Mouse (Mus musculus): ENCODE data around the gene Fyttd1. TPM values are rescaled to one million over a fixed set of nuclear protein-coding genes. Genes with fewer than 3 reads are reported as not detected.

Fyttd1 gene
- polyA plus RNA-seq (2015; fragmentation: Nextera tagmentation; extraction: Ambion mirVana), result 98.7 and 113 TPM in 2 replicates

GRCm38 (mm10) chr16:32877343-32878156, at the start of gene Fyttd1, which contains the start of gene Rubcn:
Gene Fyttd1 (plus strand): TSS chr16:32877500.
Gene Rubcn (minus strand): TSS chr16:32877766.
- Histone ChIP-seq H3K4me1 (peaks cover 24% of the 10 kb centered on the region), H3K27ac (peak within 1 kb of the TSS; percentile 91), H3K4me2 (peak within 1 kb of the TSS; percentile 72), H3K9me3 (replicated peaks) (no peaks in the 10 kb centered on the region), H3K4me3 (replicated peaks) (peak within 1 kb of the TSS; percentile 70), H3K27me3 (no peaks in the 10 kb centered on the region), H3K36me3 (no peaks in the 10 kb centered on the region), H3K9ac (peak within 1 kb of the TSS; percentile 86)
- WGBS, result under 1% methylated on average over 70 of the region's 83 CpGs
- ATAC-seq (replicated peaks; ENCODE audit: low FRiP score), result peak; percentile 95

- Histone ChIP-seq H3K4me3 (replicated peaks) (no peak overlapping the region), H3K27me3 (no peaks in the 10 kb centered on the region), H3K4me2 (no peak overlapping the region), H3K27ac (no peak overlapping the region), H3K4me1 (peaks cover 3% of the 10 kb centered on the region; the same call in 1 of the 2 replicates), H3K36me3 (peaks cover 69% of the 10 kb centered on the region), H3K9me3 (replicated peaks) (no peaks in the 10 kb centered on the region), H3K9ac (no peak overlapping the region)
- WGBS, result 70% methylated on average over 11 of the region's 11 CpGs
- ATAC-seq (replicated peaks; ENCODE audit: low FRiP score), result no peak
Measured at GRCm38 (mm10) chr16:32829104-32829503, 48.2 kb upstream of the Fyttd1 start.

GRCm38 (mm10) chr16:32831501-32831900, 45.8 kb upstream of the Fyttd1 start:
- no peak overlapping the region for H3K4me2 ChIP-seq
- peaks cover 69% of the 10 kb centered on the region for H3K36me3 ChIP-seq
- H3K4me1 ChIP-seq, result no peaks in the 10 kb centered on the region
- no peaks in the 10 kb centered on the region for H3K27me3 ChIP-seq
- ATAC-seq (replicated peaks; ENCODE audit: low FRiP score), result no peak
- H3K27ac ChIP-seq, result no peak overlapping the region
- no peak overlapping the region for H3K9ac ChIP-seq
- WGBS, result 89% methylated on average over 4 of the region's 4 CpGs
- H3K4me3 ChIP-seq (replicated peaks), result no peak overlapping the region
- H3K9me3 ChIP-seq (replicated peaks), result no peaks in the 10 kb centered on the region

- H3K4me3 ChIP-seq (replicated peaks), result no peak overlapping the region
- ATAC-seq (replicated peaks; ENCODE audit: low FRiP score), result no peak
- no peaks in the 10 kb centered on the region for H3K27me3 ChIP-seq
- no peak overlapping the region for H3K4me2 ChIP-seq
- 86% methylated on average over 11 of the region's 11 CpGs for WGBS
- H3K4me1 ChIP-seq, result no peaks in the 10 kb centered on the region
- no peaks in the 10 kb centered on the region for H3K9me3 ChIP-seq (replicated peaks)
- H3K36me3 ChIP-seq, result peaks cover 73% of the 10 kb centered on the region
- H3K27ac ChIP-seq, result no peak overlapping the region
- no peak overlapping the region for H3K9ac ChIP-seq
Measured at GRCm38 (mm10) chr16:32847103-32847502, 30.2 kb upstream of the Fyttd1 start.

GRCm38 (mm10) chr16:32849042-32849830, 28.1 kb upstream of the Fyttd1 start:
- Histone ChIP-seq H3K4me2 (no peak overlapping the region), H3K27me3 (no peaks in the 10 kb centered on the region), H3K36me3 (peaks cover 66% of the 10 kb centered on the region), H3K4me1 (no peaks in the 10 kb centered on the region), H3K27ac (no peak overlapping the region), H3K9ac (no peak overlapping the region), H3K9me3 (replicated peaks) (no peaks in the 10 kb centered on the region), H3K4me3 (replicated peaks) (no peak overlapping the region)
- no peak for ATAC-seq (replicated peaks; ENCODE audit: low FRiP score)
- WGBS, result 92% methylated on average over 11 of the region's 11 CpGs

- ATAC-seq (replicated peaks; ENCODE audit: low FRiP score), result no peak
- peak overlapping the region; percentile 51; the same call in 1 of the 2 replicates for H3K27ac ChIP-seq
- no peaks in the 10 kb centered on the region for H3K4me1 ChIP-seq
- H3K9ac ChIP-seq, result no peak overlapping the region
- H3K9me3 ChIP-seq (replicated peaks), result no peaks in the 10 kb centered on the region
- WGBS, result 70% methylated on average over 13 of the region's 13 CpGs
- H3K4me2 ChIP-seq, result no peak overlapping the region
- H3K36me3 ChIP-seq, result peaks cover 42% of the 10 kb centered on the region
- no peaks in the 10 kb centered on the region for H3K27me3 ChIP-seq
- no peak overlapping the region for H3K4me3 ChIP-seq (replicated peaks)
Measured at GRCm38 (mm10) chr16:32853492-32854049, 23.7 kb upstream of the Fyttd1 start.

GRCm38 (mm10) chr16:32854050-32854571, 23.2 kb upstream of the Fyttd1 start:
- Histone ChIP-seq H3K4me1 (no peaks in the 10 kb centered on the region), H3K27me3 (no peaks in the 10 kb centered on the region), H3K4me2 (0 out of 2 replicates have a peak overlapping the region, but pooled peaks have one; percentile 3), H3K9me3 (replicated peaks) (no peaks in the 10 kb centered on the region), H3K9ac (no peak overlapping the region), H3K36me3 (peaks cover 39% of the 10 kb centered on the region), H3K27ac (peak overlapping the region; percentile 45), H3K4me3 (replicated peaks) (no peak overlapping the region)
- WGBS, result 78% methylated on average over 2 of the region's 2 CpGs
- no peak for ATAC-seq (replicated peaks; ENCODE audit: low FRiP score)

- WGBS, result 81% methylated on average over 3 of the region's 3 CpGs
- no peak overlapping the region for H3K4me2 ChIP-seq
- no peaks in the 10 kb centered on the region for H3K27me3 ChIP-seq
- H3K36me3 ChIP-seq, result peaks cover 34% of the 10 kb centered on the region
- H3K27ac ChIP-seq, result no peak overlapping the region
- no peaks in the 10 kb centered on the region for H3K4me1 ChIP-seq
- no peak for ATAC-seq (replicated peaks; ENCODE audit: low FRiP score)
- no peak overlapping the region for H3K9ac ChIP-seq
- H3K9me3 ChIP-seq (replicated peaks), result no peaks in the 10 kb centered on the region
- H3K4me3 ChIP-seq (replicated peaks), result no peak overlapping the region
Measured at GRCm38 (mm10) chr16:32856751-32857150, 20.5 kb upstream of the Fyttd1 start.

GRCm38 (mm10) chr16:32858356-32858755, 18.9 kb upstream of the Fyttd1 start:
- no peaks in the 10 kb centered on the region for H3K4me1 ChIP-seq
- H3K36me3 ChIP-seq, result peaks cover 27% of the 10 kb centered on the region
- H3K27me3 ChIP-seq, result no peaks in the 10 kb centered on the region
- no peak overlapping the region for H3K4me2 ChIP-seq
- no peak overlapping the region for H3K9ac ChIP-seq
- 63% methylated on average over 4 of the region's 4 CpGs for WGBS
- no peak overlapping the region for H3K4me3 ChIP-seq (replicated peaks)
- no peaks in the 10 kb centered on the region for H3K9me3 ChIP-seq (replicated peaks)
- H3K27ac ChIP-seq, result no peak overlapping the region
- ATAC-seq (replicated peaks; ENCODE audit: low FRiP score), result no peak

- ATAC-seq (replicated peaks; ENCODE audit: low FRiP score), result no peak
- no peak overlapping the region for H3K9ac ChIP-seq
- WGBS, result 68% methylated on average over 12 of the region's 12 CpGs
- no peak overlapping the region for H3K4me2 ChIP-seq
- H3K27ac ChIP-seq, result peak overlapping the region; percentile 45; the same call in 1 of the 2 replicates
- no peaks in the 10 kb centered on the region for H3K9me3 ChIP-seq (replicated peaks)
- no peaks in the 10 kb centered on the region for H3K4me1 ChIP-seq
- H3K4me3 ChIP-seq (replicated peaks), result no peak overlapping the region
- H3K27me3 ChIP-seq, result no peaks in the 10 kb centered on the region
- H3K36me3 ChIP-seq, result peaks cover 24% of the 10 kb centered on the region
Measured at GRCm38 (mm10) chr16:32858771-32859636, 18.3 kb upstream of the Fyttd1 start.

- Histone ChIP-seq H3K36me3 (0 out of 2 replicates have a peak, but pooled peaks cover 4% of the 10 kb centered on the region), H3K27me3 (no peaks in the 10 kb centered on the region), H3K4me1 (peaks cover 1% of the 10 kb centered on the region), H3K4me3 (replicated peaks) (no peak overlapping the region), H3K9ac (no peak overlapping the region), H3K9me3 (replicated peaks) (no peaks in the 10 kb centered on the region), H3K4me2 (no peak overlapping the region), H3K27ac (no peak overlapping the region)
- no peak for ATAC-seq (replicated peaks; ENCODE audit: low FRiP score)
- WGBS, result 88% methylated on average over 3 of the region's 3 CpGs
Measured at GRCm38 (mm10) chr16:32861813-32862385, 15.4 kb upstream of the Fyttd1 start.
